Mouse (Mus musculus) adrenal gland, adult 8-10 months (tissue): ENCODE data around the gene Akap2. TPM values are rescaled to one million over a fixed set of nuclear protein-coding genes. Genes with fewer than 3 reads are reported as not detected.
A peak's percentile ranks its signal among the peaks of the same experiment; 100 is the strongest.

ENCODE experiments used
- DNase-seq: peaks from one replicate; pipeline ENCODE4 v3.0.0; 2022
- total RNA-seq, 4 experiments: library from RNA; stranded (reverse); gene quantifications; 2 replicates each; pipeline ENCODE4 v1.2.4; 2022

Gene Akap2
- total RNA-seq, 4 experiments from 2014 or later: 136 to 169 (median 139) TPM

- DNase-seq: no peak
Measured at GRCm38 (mm10) chr4:57834141-57834540, 116.7 kb downstream of the Akap2 start.

- DNase-seq: no peak
Measured at GRCm38 (mm10) chr4:57837089-57837488, 119.6 kb downstream of the Akap2 start.

- DNase-seq: peak; percentile 64
Measured at GRCm38 (mm10) chr4:57839343-57839742, 121.9 kb downstream of the Akap2 start.

GRCm38 (mm10) chr4:57841911-57842310, 124.5 kb downstream of the Akap2 start:
- DNase-seq: no peak

- no peak for DNase-seq
Measured at GRCm38 (mm10) chr4:57842472-57843305, 125.2 kb downstream of the Akap2 start.

- peak; percentile 94 for DNase-seq
Measured at GRCm38 (mm10) chr4:57845031-57845431, 127.6 kb downstream of the Akap2 start.

- no peak for DNase-seq
Measured at GRCm38 (mm10) chr4:57845541-57846210, 128.2 kb downstream of the Akap2 start.

- no peak for DNase-seq
Measured at GRCm38 (mm10) chr4:57846381-57846990, 129.0 kb downstream of the Akap2 start.

- no peak for DNase-seq
Measured at GRCm38 (mm10) chr4:57846991-57847422, 129.6 kb downstream of the Akap2 start.

GRCm38 (mm10) chr4:57847676-57848075, 130.2 kb downstream of the Akap2 start:
- no peak for DNase-seq

GRCm38 (mm10) chr4:57849465-57849864, 132.0 kb downstream of the Akap2 start:
- no peak for DNase-seq

- DNase-seq: no peak
Measured at GRCm38 (mm10) chr4:57851731-57852130, 134.3 kb downstream of the Akap2 start.

- DNase-seq: no peak
Measured at GRCm38 (mm10) chr4:57852461-57853040, 135.1 kb downstream of the Akap2 start.

GRCm38 (mm10) chr4:57854181-57854580, 136.7 kb downstream of the Akap2 start:
- no peak for DNase-seq

- no peak for DNase-seq
Measured at GRCm38 (mm10) chr4:57855281-57855941, 138.0 kb downstream of the Akap2 start.

- no peak for DNase-seq
Measured at GRCm38 (mm10) chr4:57856673-57857072, 139.2 kb downstream of the Akap2 start.

- DNase-seq: no peak
Measured at GRCm38 (mm10) chr4:57860204-57860611, 142.8 kb downstream of the Akap2 start.

- no peak for DNase-seq
Measured at GRCm38 (mm10) chr4:57861166-57861565, 143.7 kb downstream of the Akap2 start.

GRCm38 (mm10) chr4:57861856-57862255, 144.4 kb downstream of the Akap2 start:
- no peak for DNase-seq

- DNase-seq: no peak
Measured at GRCm38 (mm10) chr4:57862269-57862986, 145.0 kb downstream of the Akap2 start.

- DNase-seq: no peak
Measured at GRCm38 (mm10) chr4:57866088-57866487, 148.6 kb downstream of the Akap2 start.

- no peak for DNase-seq
Measured at GRCm38 (mm10) chr4:57866990-57867389, 149.5 kb downstream of the Akap2 start.
